Comparison of ENCODE assay signal across 12 mouse cellular contexts in the genomic region with DNA sequence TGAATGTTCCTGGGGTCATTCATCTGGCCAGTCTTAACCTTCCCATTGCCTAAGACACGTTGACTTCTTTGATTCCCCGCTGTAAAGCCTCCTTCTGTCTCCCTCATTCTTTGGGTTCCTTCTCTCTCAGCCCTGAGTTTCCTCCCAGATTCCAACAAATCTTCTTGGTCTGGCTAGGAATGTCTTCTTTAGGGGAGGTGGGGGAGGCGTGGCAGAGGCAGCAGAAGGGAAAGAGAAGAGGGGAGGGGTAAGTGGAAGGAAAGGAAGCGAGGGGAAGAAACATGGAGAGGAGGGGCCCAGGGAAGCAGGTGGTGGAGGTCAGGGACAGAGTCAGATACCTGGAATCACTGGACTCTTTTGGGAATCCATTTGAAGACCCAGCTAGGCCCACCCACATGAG. TPM values are rescaled to one million over a fixed set of nuclear protein-coding genes. Genes with fewer than 3 reads are reported as not detected.
DNase-seq lines count a peak whose midpoint lies in the region; ATAC-seq and TF ChIP-seq lines count a peak whose summit lies in the region.
"Had no signal": no experiment of that assay in that cellular context is flagged by ENCODE, and none has a peak within 500 bp of the region (broad histone marks: within the 10 kb centered on the region; RNA-seq: fewer than 3 reads in every experiment).

No protein-coding gene starts in this region.

- no peak for TF ChIP-seq CTCF in intestine, postnatal 0 days (IDR thresholded peaks at IDR 0.05; ENCODE audit: low read depth)

- peaks cover 66% of the 10 kb centered on the region for H3K4me1 ChIP-seq in embryonic facial prominence, embryonic 10.5 days
- peaks cover 22% of the 10 kb centered on the region for H3K4me1 ChIP-seq in intestine, postnatal 0 days (replicated peaks; ENCODE audit: control insufficient read depth, insufficient read depth, low read length)
- peaks cover 48% of the 10 kb centered on the region for H3K4me1 ChIP-seq in liver, embryonic 15.5 days (replicated peaks)

- no peaks in the 10 kb centered on the region for H3K36me3 ChIP-seq in embryonic facial prominence, embryonic 10.5 days (replicated peaks)
- H3K36me3 ChIP-seq in intestine, postnatal 0 days (ENCODE audit: control insufficient read depth, insufficient read depth): no peaks in the 10 kb centered on the region
- no peaks in the 10 kb centered on the region for H3K36me3 ChIP-seq in liver, embryonic 15.5 days (replicated peaks)
- H3K36me3 ChIP-seq: G1E had no signal

- no peak for ATAC-seq in intestine, postnatal 0 days
- ATAC-seq in liver, embryonic 15.5 days (ENCODE audit: insufficient read depth): no peak

- WGBS in embryonic facial prominence, embryonic 10.5 days: 60% methylated on average over 4 of the region's 4 CpGs
- WGBS in intestine, postnatal 0 days: 45% methylated on average over 3 of the region's 4 CpGs
- WGBS in liver, embryonic 15.5 days (ENCODE audit: insufficient replicate concordance): 70% methylated on average over 4 of the region's 4 CpGs

- no peak overlapping the region for H3K9ac ChIP-seq in intestine, postnatal 0 days (ENCODE audit: low read depth, low read length)
- no peak overlapping the region for H3K9ac ChIP-seq in liver, embryonic 15.5 days

- H3K27me3 ChIP-seq in embryonic facial prominence, embryonic 10.5 days (replicated peaks; ENCODE audit: low read depth, poor library complexity, severe bottlenecking): 0 out of 2 replicates have a peak, but pooled peaks cover 5% of the 10 kb centered on the region
- no peaks in the 10 kb centered on the region for H3K27me3 ChIP-seq in intestine, postnatal 0 days (replicated peaks; ENCODE audit: control insufficient read depth, insufficient read depth, low read length)
- no peaks in the 10 kb centered on the region for H3K27me3 ChIP-seq in liver, embryonic 15.5 days

- no peaks in the 10 kb centered on the region for H3K9me3 ChIP-seq in embryonic facial prominence, embryonic 10.5 days
- no peaks in the 10 kb centered on the region for H3K9me3 ChIP-seq in intestine, postnatal 0 days (ENCODE audit: control insufficient read depth)
- no peaks in the 10 kb centered on the region for H3K9me3 ChIP-seq in liver, embryonic 15.5 days (replicated peaks)
- H3K9me3 ChIP-seq: G1E had no signal

- no peak overlapping the region for H3K4me3 ChIP-seq in embryonic facial prominence, embryonic 10.5 days
- no peak overlapping the region for H3K4me3 ChIP-seq in intestine, postnatal 0 days (ENCODE audit: low read depth, low read length)
- H3K4me3 ChIP-seq in liver, embryonic 15.5 days (replicated peaks): no peak overlapping the region

- DNase-seq in kidney, adult 18-20 months: peak; percentile 23
- DNase-seq in kidney, adult 11 months: no peak
- DNase-seq in embryonic facial prominence, embryonic 10.5 days (ENCODE audit: low spot score): peak; percentile 30
- DNase-seq in retina, postnatal 1 day: no peak
- no peak for DNase-seq in c-Kit-positive CD71-positive TER-119-positive erythroid progenitor cells, embryonic 14.5 days (ENCODE audit: low spot score)
- no peak for DNase-seq in embryo, embryonic 9.5 days (ENCODE audit: extremely low spot score)
- DNase-seq: adrenal gland, postnatal 10 days; cerebellum, postnatal 14 days; layer of hippocampus, adult 9-11 months had no signal

- H3K27ac ChIP-seq in embryonic facial prominence, embryonic 10.5 days (replicated peaks): peak overlapping the region; percentile 89
- H3K27ac ChIP-seq in intestine, postnatal 0 days (ENCODE audit: low read depth, low read length): peak overlapping the region; percentile 96; the same call in 1 of the 2 replicates
- peak overlapping the region; percentile 84 for H3K27ac ChIP-seq in liver, embryonic 15.5 days (replicated peaks)

- H3K4me2 ChIP-seq in intestine, postnatal 0 days (replicated peaks; ENCODE audit: low read depth): no peak overlapping the region
- H3K4me2 ChIP-seq in liver, embryonic 15.5 days: no peak overlapping the region

RNA-seq across cellular contexts. Expression of gene Oaf, which starts 22.7 kb away (rescaled TPM):
- polyA plus RNA-seq in embryonic facial prominence, embryonic 10.5 days (2016; fragmentation: Nextera tagmentation; extraction: Ambion mirVana): 55.2 and 57.0 TPM in 2 replicates
- 39.7 and 45.5 TPM in 2 replicates for polyA plus RNA-seq in intestine, postnatal 0 days (2015; fragmentation: Nextera tagmentation; extraction: Ambion mirVana)
- polyA plus RNA-seq in liver, embryonic 15.5 days (2015; fragmentation: Nextera tagmentation; extraction: Ambion mirVana): 26.8 and 30.0 TPM in 2 replicates

RNA-seq across cellular contexts. Expression of gene Trim29, which starts 48.3 kb away (rescaled TPM):
- polyA plus RNA-seq in embryonic facial prominence, embryonic 10.5 days (2016; fragmentation: Nextera tagmentation; extraction: Ambion mirVana): 4.4 and 4.7 TPM in 2 replicates
- 0.26 and 0.38 TPM in 2 replicates for polyA plus RNA-seq in intestine, postnatal 0 days (2015; fragmentation: Nextera tagmentation; extraction: Ambion mirVana)
- 0.03 and 0.09 TPM in 2 replicates for polyA plus RNA-seq in liver, embryonic 15.5 days (2015; fragmentation: Nextera tagmentation; extraction: Ambion mirVana)
- polyA plus RNA-seq: G1E had no signal

RNA-seq across cellular contexts. Expression of gene Pou2f3, which starts 52.2 kb away (rescaled TPM):
- not detected in 2 replicates for polyA plus RNA-seq in embryonic facial prominence, embryonic 10.5 days (2016; fragmentation: Nextera tagmentation; extraction: Ambion mirVana)
- 0.18 TPM in 2 replicates for polyA plus RNA-seq in intestine, postnatal 0 days (2015; fragmentation: Nextera tagmentation; extraction: Ambion mirVana)
- polyA plus RNA-seq in liver, embryonic 15.5 days (2015; fragmentation: Nextera tagmentation; extraction: Ambion mirVana): not detected in 2 replicates
- polyA plus RNA-seq: G1E had no signal

Comparison
In these comparisons a context has a peak if more than half of its experiments do, and no peak if none do; other contexts are left out.
1. DNase-seq: peak in kidney, adult 18-20 months (single experiment) and embryonic facial prominence, embryonic 10.5 days (single experiment); none in kidney, adult 11 months (single experiment), retina, postnatal 1 day (single experiment), c-Kit-positive CD71-positive TER-119-positive erythroid progenitor cells, embryonic 14.5 days (single experiment) and embryo, embryonic 9.5 days (single experiment).
2. Peak in every context shown above with its lines, with median percentiles within 50 percentile points of each other: H3K27ac ChIP-seq.